Mouse (Mus musculus) liver, adult 2 months (tissue): ENCODE data around the gene Esam.

Experiments used
- CTCF ChIP-seq: fragments of 200-500 bp; IDR thresholded peaks from 2 replicates; pipeline ENCODE4 v1.5.1; 2011; ENCODE audit warnings: low read depth, low read length, control low read depth
- POLR2A ChIP-seq: fragments of 200-500 bp; IDR thresholded peaks from 2 replicates; pipeline ENCODE4 v1.6.1; 2011; ENCODE audit warnings: low read length, control low read depth; ENCODE audit not compliant: insufficient read depth; ENCODE audit errors: extremely low read depth

GRCm38 (mm10) chr9:37495761-37496160 is 32.1 kb upstream of the Esam start:
- TF ChIP-seq POLR2A (no peak), CTCF (no peak)
